Mouse (Mus musculus) liver, embryonic 14.5 days (tissue): ENCODE data around the gene Ssrp1.

Experiments used
- CTCF ChIP-seq: IDR thresholded peaks from 2 replicates; pipeline ENCODE4 v1.5.1; 2016; ENCODE audit warnings: antibody characterized with exemption, low read depth, control low read depth
- EP300 ChIP-seq: IDR thresholded peaks from 2 replicates; pipeline ENCODE4 v1.6.1; 2016; ENCODE audit warnings: antibody characterized with exemption, low read depth

DNA sequence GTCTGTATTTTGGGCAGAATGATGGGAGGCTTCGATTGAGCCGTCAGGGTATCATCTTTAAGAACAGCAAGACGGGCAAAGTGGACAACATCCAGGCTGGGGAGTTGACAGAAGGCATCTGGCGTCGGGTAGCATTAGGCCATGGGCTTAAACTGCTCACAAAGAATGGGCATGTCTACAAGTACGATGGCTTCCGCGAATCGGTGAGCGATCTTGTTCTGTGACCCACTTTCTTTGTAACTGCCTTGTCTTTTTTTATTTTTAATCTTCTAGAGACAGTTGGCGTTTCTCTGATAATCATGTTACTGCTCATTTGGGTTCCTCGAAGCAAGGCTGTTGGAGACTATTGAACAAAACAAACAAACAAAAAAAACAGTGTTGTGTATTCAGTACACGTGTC, 1.3 kb downstream of the Ssrp1 start:
- TF ChIP-seq EP300 (no peak), CTCF (no peak)
